Mouse (Mus musculus) mouse embryonic stem cell (cell line): ENCODE data around the gene Gm20388.

Source experiments
- in situ Hi-C, 2 experiments: fragments of 300-500 bp; cut with MboI; formaldehyde crosslinking; loops; 1 replicate in 1 of 2; 3 replicates in 1 of 2; pipeline ENCODE4 v1.14.3; 2019 to 2020; ENCODE audit warnings: low sequenced_read_pairs in 2 of 2, low pct_unique_long_range_greater_than_20kb in 1 of 2, mixed read lengths in 1 of 2; ENCODE audit not compliant: unreplicated experiment in 1 of 2

The Gm20388 gene

DNA sequence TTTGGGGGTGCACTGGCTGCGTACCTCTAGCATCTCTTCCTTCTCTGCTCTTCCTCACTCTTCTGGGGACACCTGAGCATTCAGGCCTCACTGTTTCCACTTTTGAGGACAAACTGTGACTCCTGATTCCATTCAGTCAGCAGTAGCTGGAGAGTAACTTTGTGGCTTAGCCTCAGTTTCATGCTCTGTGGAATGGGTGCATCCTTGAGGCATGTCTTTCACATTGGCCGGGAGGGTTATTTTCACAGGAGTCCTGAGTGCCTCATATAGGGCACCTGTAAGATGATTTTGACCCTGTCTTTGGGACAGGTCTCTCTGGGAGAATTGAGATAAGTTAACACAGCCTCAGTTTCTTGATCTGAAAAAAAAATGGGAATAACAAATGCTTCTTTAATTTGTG lies 1212.5 kb downstream of the Gm20388 start:
- in situ Hi-C loops, result no loop called here

GRCm38 (mm10) chr8:121124547-121125239 lies 1214.1 kb downstream of the Gm20388 start:
- in situ Hi-C loops, result loop anchor here in 1 of 2 experiments (25.0 kb wide), 1 partner anchor 613 kb away; the partner anchor contains the start of gene Jph3

- in situ Hi-C loops, result loop anchor here in 1 of 2 experiments (25.0 kb wide), 1 partner anchor 612 kb away; the partner anchor contains the start of gene Jph3
Observed at GRCm38 (mm10) chr8:121125311-121125876, 1214.8 kb downstream of the Gm20388 start.

DNA sequence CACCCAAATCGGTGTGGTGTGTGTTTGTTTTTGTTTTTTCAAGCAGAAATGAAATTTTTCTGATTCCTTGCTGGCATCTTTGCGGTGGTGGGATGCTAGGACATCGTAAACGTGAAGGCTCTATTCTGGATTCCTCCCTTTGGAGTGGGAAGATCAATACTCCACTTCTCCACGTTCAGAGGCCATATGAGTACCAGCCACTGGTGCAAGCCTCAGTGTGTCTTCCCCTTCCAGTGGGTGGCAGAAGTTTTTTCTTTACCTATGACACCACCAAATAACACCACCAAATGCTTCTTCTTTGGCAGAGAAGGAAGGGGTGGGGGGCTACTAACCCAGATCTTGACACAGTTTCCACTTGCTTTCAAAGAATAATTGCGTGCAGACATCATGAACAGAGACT lies 1215.5 kb downstream of the Gm20388 start:
- in situ Hi-C loops, result loop anchor here in 1 of 2 experiments (25.0 kb wide), 1 partner anchor 611 kb away; the partner anchor contains the start of gene Jph3

GRCm38 (mm10) chr8:121126694-121127093 lies 1216.1 kb downstream of the Gm20388 start:
- in situ Hi-C loops, result loop anchor here in 1 of 2 experiments (25.0 kb wide), 1 partner anchor 611 kb away; the partner anchor contains the start of gene Jph3

- in situ Hi-C loops, result loop anchor here in 1 of 2 experiments (25.0 kb wide), 1 partner anchor 610 kb away; the partner anchor contains the start of gene Jph3
Observed at GRCm38 (mm10) chr8:121127291-121127701, 1216.7 kb downstream of the Gm20388 start.

GRCm38 (mm10) chr8:121127756-121128375 lies 1217.2 kb downstream of the Gm20388 start, which contains the start of gene Foxl1:
Gene Foxl1, plus strand, starts transcription at chr8:121127940.
- in situ Hi-C loops, result loop anchor here in 1 of 2 experiments (25.0 kb wide), 1 partner anchor 609 kb away; the partner anchor contains the start of gene Jph3

DNA sequence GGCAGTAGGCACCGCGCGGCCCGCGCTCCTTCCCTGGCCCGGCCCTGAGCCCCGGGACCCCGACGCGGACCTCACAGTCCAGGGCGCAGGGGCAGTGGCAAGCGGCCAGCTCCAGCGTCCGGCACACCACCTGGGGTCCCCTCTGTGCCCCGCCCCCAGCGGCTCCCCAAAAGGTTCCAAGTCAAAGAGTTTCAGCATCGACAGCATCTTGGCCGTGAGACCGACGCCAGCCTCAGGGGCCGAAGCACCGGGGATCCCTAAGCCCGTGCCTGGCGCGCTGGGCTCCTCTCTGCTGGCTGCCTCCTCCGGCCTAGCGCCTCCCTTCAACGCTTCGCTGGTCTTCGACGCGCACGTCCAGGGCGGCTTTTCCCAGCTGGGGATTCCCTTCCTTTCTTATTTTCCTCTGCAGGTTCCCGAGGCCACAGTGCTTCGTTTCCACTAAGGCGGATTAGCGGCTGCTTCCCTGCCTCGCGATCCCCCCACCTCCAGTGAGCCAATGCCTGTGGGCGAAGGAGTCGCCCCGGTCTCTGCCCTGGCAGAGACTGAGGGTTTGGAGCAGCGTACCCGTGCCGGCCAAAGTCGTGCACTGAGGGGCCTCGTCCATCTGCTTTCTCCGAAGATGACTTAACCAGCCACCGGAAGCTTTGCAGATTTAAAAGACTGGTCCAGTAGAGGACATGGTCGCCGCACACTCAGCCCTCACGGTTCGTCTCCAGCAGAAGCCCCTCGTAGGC lies 1218.1 kb downstream of the Gm20388 start:
- in situ Hi-C loops, result loop anchor here in 1 of 2 experiments (25.0 kb wide), 1 partner anchor 609 kb away; the partner anchor contains the start of gene Jph3

GRCm38 (mm10) chr8:121129265-121129940 lies 1218.8 kb downstream of the Gm20388 start:
- in situ Hi-C loops, result loop anchor here in 1 of 2 experiments (25.0 kb wide), 1 partner anchor 608 kb away; the partner anchor contains the start of gene Jph3

GRCm38 (mm10) chr8:121130522-121130921 lies 1219.9 kb downstream of the Gm20388 start:
- in situ Hi-C loops, result loop anchor here in 1 of 2 experiments (25.0 kb wide), 1 partner anchor 607 kb away; the partner anchor contains the start of gene Jph3

DNA sequence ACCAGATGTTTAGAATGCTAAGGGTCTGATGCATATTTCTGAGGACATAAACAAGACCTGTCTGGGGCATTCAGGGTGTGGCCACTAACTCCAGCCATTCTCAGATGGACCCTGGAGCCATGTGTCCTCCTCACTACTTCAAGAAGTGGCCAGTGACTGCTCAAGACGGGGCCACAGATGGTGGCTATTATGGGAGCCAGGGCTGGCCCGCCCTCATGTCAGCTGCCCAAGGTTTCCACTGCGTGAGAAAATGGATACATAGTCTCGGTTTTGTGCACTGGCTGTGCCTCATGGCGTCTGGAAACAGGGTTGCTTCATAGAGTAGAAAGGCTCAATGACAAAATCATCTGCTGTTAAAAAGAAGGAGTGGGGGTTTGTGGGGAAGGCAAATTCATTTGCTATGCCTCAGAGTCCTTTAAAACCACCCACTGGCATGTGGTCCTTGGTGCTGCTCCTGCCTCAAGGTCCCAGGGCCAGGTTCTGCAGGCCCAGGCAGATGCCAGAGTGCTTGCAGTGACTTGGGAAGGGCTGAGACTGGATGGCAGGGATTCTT lies 1222.4 kb downstream of the Gm20388 start:
- in situ Hi-C loops, result loop anchor here in 1 of 2 experiments (25.0 kb wide), 1 partner anchor 604 kb away; the partner anchor contains the start of gene Jph3

- in situ Hi-C loops, result loop anchor here in 1 of 2 experiments (25.0 kb wide), 1 partner anchor 603 kb away; the partner anchor contains the start of gene Jph3
Observed at GRCm38 (mm10) chr8:121134102-121134501, 1223.5 kb downstream of the Gm20388 start.

- in situ Hi-C loops, result loop anchor here in 1 of 2 experiments (25.0 kb wide), 1 partner anchor 603 kb away; the partner anchor contains the start of gene Jph3
Observed at GRCm38 (mm10) chr8:121134512-121134911, 1223.9 kb downstream of the Gm20388 start.

- in situ Hi-C loops, result loop anchor here in 1 of 2 experiments (25.0 kb wide), 1 partner anchor 600 kb away; the partner anchor contains the start of gene Jph3
Observed at GRCm38 (mm10) chr8:121136856-121137255, 1226.2 kb downstream of the Gm20388 start.

GRCm38 (mm10) chr8:121145457-121146134 lies 1235.0 kb downstream of the Gm20388 start:
- in situ Hi-C loops, result loop anchor here in 1 of 2 experiments (25.0 kb wide), 1 partner anchor 592 kb away; the partner anchor contains the start of gene Jph3

- in situ Hi-C loops, result loop anchor here in 1 of 2 experiments (25.0 kb wide), 1 partner anchor 589 kb away; the partner anchor contains the start of gene Jph3
Observed at GRCm38 (mm10) chr8:121148573-121149083, 1238.0 kb downstream of the Gm20388 start.
